Mouse (Mus musculus): ENCODE data around the gene Hist1h2ab.

DNA sequence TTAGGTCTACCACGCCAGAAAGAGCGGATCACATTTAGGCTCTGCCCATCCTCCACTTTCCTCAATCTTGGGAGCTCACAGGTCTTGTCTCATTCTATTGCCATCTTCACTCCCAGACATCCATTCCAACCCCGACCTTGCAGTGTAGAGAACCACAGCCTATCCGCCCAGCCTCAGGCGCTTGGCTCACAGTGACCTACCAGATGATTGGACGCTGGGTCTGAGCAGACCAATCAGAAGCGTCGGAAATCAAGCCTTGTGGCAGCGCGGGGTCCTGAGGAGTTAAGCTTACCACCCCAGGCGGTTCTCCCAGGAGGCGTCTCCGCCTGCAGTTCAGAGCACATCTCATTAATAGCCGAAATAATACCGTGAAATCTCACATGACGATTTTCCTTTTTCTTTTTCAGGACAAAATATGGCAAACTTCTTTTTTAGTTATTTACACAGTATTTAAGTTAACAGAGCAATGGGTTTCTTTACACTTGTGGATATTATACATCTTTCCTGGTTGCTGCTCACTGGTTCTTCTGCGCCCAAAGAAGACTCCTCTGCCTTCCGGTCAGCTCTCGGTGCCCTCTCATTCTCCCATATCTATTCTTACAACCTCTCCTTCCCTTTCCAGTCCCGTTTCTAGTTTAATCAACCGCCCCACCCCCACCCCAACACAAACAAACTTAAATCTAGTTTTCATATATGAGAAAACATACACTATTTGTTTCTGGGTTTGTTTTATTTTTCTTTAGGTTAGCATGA, 21.8 kb downstream of the Hist1h2ab start:
- TF ChIP-seq CTCF (IDR thresholded peaks at IDR 0.05; ENCODE audit: low read depth, low read length) (no peak), POLR2A (IDR thresholded peaks at IDR 0.05; ENCODE audit: insufficient read depth, low read length) (no peak)

All from ES-Bruce4 (cell line).